Mouse (Mus musculus): ENCODE results near the gene Osbpl2. TPM values are rescaled to one million over a fixed set of nuclear protein-coding genes. Genes with fewer than 3 reads are reported as not detected.

The Osbpl2 gene
- polyA plus RNA-seq, 1 experiment from 2014 or later, result 30.4 TPM

DNA sequence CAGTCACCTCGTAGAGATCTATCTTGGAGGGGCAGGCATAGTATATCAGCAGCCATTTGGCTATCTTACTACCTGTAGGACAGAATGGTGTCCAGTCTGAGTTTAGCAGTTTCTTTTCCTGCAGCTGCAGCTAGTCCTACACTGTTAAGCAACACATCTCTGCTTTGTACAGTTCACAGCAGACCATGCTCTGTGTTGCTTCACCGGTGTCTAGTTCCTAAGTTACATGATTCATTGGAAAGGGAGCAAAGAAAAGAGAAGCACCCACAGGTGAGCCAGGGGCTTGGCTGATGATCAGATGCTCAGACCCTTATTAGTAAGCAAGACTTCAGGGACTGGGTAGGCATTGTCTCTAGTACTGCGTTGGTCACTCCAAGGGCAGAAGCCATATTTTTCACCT, 14.8 kb downstream of the Osbpl2 start:
- no peak overlapping the region for H3K27ac ChIP-seq (ENCODE audit: low read length)
- H3K4me3 ChIP-seq (ENCODE audit: low read length), result no peak overlapping the region
- H3K4me1 ChIP-seq (ENCODE audit: control insufficient read depth, insufficient read depth, low read length), result no peaks in the 10 kb centered on the region
- H3K36me3 ChIP-seq (ENCODE audit: control insufficient read depth, insufficient read depth, low read length), result no peaks in the 10 kb centered on the region
- no peaks in the 10 kb centered on the region for H3K27me3 ChIP-seq (replicated peaks; ENCODE audit: control insufficient read depth, insufficient read depth, low read length)
- ATAC-seq, result no peak
- no peaks in the 10 kb centered on the region for H3K9me3 ChIP-seq (ENCODE audit: control insufficient read depth, low read length)
- no peak overlapping the region for H3K9ac ChIP-seq (ENCODE audit: low read depth, low read length)
- H3K4me2 ChIP-seq (ENCODE audit: low read depth, low read length), result no peak overlapping the region
- 85% methylated on average over 3 of the region's 3 CpGs for WGBS

DNA sequence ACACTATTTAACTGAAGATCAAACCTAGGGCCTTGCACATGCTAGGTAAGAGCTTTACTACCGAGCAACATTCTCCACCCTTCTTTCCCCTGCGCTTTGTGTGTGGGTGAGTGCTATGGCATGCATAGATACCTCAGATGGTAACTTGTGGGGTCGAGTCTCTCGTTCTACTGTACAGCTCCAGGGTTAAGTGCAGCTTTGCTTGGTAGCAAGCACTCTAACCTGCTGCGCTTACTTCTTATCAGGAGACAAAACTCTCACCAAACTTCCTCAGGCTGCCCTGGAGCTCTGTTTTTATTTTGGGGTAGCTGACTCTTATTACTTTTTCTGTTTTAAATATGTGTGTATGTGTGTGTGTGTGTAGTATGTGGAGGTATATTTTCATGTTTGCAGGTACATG, 16.3 kb downstream of the Osbpl2 start:
- no peak overlapping the region for H3K27ac ChIP-seq (ENCODE audit: low read length)
- H3K9ac ChIP-seq (ENCODE audit: low read depth, low read length), result no peak overlapping the region
- no peaks in the 10 kb centered on the region for H3K4me1 ChIP-seq (ENCODE audit: control insufficient read depth, insufficient read depth, low read length)
- no peaks in the 10 kb centered on the region for H3K27me3 ChIP-seq (replicated peaks; ENCODE audit: control insufficient read depth, insufficient read depth, low read length)
- no peaks in the 10 kb centered on the region for H3K9me3 ChIP-seq (ENCODE audit: control insufficient read depth, low read length)
- H3K4me3 ChIP-seq (ENCODE audit: low read length), result no peak overlapping the region
- WGBS, result 78% methylated on average over 5 of the region's 5 CpGs
- no peak for ATAC-seq
- H3K36me3 ChIP-seq (ENCODE audit: control insufficient read depth, insufficient read depth, low read length), result no peaks in the 10 kb centered on the region
- H3K4me2 ChIP-seq (ENCODE audit: low read depth, low read length), result no peak overlapping the region

DNA sequence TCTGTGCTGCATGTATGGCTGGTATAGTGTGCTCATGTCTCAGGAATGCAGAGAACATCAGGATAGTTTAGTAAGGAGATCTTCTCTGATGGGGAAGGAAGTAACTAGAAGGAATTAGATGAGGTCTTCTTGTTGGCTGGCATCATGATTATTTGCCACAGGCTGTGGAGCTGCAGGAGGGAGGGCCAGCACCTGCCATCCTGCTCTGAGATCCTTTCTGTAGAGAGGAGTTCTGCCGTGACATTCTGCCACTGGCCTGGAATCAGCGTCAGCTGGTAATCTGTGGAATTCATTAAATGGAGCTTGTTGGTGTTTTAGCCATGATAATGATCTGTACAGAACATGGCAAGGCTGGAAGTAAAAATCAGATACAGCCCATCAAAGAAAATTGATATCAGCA, 27.0 kb downstream of the Osbpl2 start:
- Histone ChIP-seq H3K9me3 (ENCODE audit: control insufficient read depth, low read length) (no peaks in the 10 kb centered on the region), H3K4me1 (ENCODE audit: control insufficient read depth, insufficient read depth, low read length) (no peaks in the 10 kb centered on the region), H3K27me3 (replicated peaks; ENCODE audit: control insufficient read depth, insufficient read depth, low read length) (no peaks in the 10 kb centered on the region), H3K4me2 (ENCODE audit: low read depth, low read length) (no peak overlapping the region), H3K9ac (ENCODE audit: low read depth, low read length) (no peak overlapping the region), H3K36me3 (ENCODE audit: control insufficient read depth, insufficient read depth, low read length) (peaks cover 14% of the 10 kb centered on the region), H3K4me3 (ENCODE audit: low read length) (no peak overlapping the region), H3K27ac (ENCODE audit: low read length) (no peak overlapping the region)
- ATAC-seq, result no peak
- WGBS, result 88% methylated on average over 2 of the region's 2 CpGs

DNA sequence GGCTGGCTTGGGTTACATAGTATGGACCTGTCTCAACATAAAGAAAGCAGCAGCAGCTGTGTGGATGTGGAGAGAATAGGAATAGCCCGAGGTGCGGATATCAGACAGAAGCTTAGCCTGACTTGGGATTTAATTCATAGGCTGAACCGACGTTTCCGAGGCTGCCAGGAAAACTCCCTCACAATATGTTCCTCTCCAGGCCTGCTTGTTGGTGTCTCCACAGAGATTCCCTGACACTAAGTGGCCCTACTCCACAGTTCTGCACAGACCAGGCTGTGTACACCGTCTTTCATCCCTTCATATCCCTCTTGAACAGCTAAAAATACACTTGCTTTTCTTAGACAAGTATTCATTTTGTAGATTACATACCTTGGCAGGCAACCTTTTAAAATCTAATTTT, 28.3 kb downstream of the Osbpl2 start:
- no peaks in the 10 kb centered on the region for H3K9me3 ChIP-seq (ENCODE audit: control insufficient read depth, low read length)
- H3K36me3 ChIP-seq (ENCODE audit: control insufficient read depth, insufficient read depth, low read length), result peaks cover 14% of the 10 kb centered on the region
- ATAC-seq, result no peak
- H3K27me3 ChIP-seq (replicated peaks; ENCODE audit: control insufficient read depth, insufficient read depth, low read length), result no peaks in the 10 kb centered on the region
- H3K4me3 ChIP-seq (ENCODE audit: low read length), result no peak overlapping the region
- H3K4me1 ChIP-seq (ENCODE audit: control insufficient read depth, insufficient read depth, low read length), result no peaks in the 10 kb centered on the region
- H3K27ac ChIP-seq (ENCODE audit: low read length), result no peak overlapping the region
- no peak overlapping the region for H3K9ac ChIP-seq (ENCODE audit: low read depth, low read length)
- WGBS, result 86% methylated on average over 6 of the region's 6 CpGs
- no peak overlapping the region for H3K4me2 ChIP-seq (ENCODE audit: low read depth, low read length)

DNA sequence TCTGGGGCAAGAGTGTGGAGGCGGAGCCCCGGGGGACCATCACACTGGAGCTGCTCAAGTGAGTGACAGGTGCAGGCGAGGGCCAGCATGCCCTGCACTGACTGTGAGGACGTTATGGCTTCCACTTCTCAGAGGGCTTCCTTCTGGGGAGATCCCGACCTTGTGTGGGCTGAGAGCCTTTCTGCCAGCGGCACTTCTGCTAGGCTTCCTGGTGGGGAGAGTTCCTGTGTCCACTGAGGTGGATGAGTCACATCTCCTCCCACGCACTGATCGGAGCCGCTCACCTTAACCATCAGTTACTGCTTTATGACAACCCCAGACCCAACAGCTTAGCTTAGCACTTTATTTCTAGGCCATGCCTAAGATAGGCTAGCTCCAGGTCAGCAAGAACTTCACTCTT, 29.4 kb downstream of the Osbpl2 start:
- Histone ChIP-seq H3K27ac (ENCODE audit: low read length) (no peak overlapping the region), H3K9me3 (ENCODE audit: control insufficient read depth, low read length) (no peaks in the 10 kb centered on the region), H3K4me2 (ENCODE audit: low read depth, low read length) (no peak overlapping the region), H3K27me3 (replicated peaks; ENCODE audit: control insufficient read depth, insufficient read depth, low read length) (no peaks in the 10 kb centered on the region), H3K36me3 (ENCODE audit: control insufficient read depth, insufficient read depth, low read length) (peaks cover 19% of the 10 kb centered on the region), H3K9ac (ENCODE audit: low read depth, low read length) (no peak overlapping the region), H3K4me1 (ENCODE audit: control insufficient read depth, insufficient read depth, low read length) (no peaks in the 10 kb centered on the region), H3K4me3 (ENCODE audit: low read length) (no peak overlapping the region)
- WGBS, result 84% methylated on average over 9 of the region's 9 CpGs
- no peak for ATAC-seq

DNA sequence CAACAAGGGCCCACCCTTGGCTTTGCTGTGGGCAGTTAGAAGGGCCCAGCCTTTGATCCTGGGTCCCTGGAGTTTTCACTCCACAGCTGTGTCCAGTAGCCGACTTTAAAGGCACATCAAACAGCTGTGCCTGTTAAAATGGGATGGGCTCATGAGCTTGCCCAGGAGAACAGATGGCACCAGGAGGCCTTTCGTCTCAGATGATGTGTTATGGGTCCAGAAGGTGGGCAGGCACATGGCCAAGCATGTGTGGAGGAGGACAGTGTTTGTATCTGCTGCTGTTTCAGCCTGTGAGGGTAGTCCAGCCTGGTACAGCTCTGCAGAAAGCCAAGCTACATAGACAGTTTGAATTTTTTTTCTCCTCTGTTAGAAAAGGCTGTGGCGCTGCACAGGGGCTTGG, 35.7 kb downstream of the Osbpl2 start:
- H3K27me3 ChIP-seq (replicated peaks; ENCODE audit: control insufficient read depth, insufficient read depth, low read length), result no peaks in the 10 kb centered on the region
- H3K4me3 ChIP-seq (ENCODE audit: low read length), result no peak overlapping the region
- H3K9ac ChIP-seq (ENCODE audit: low read depth, low read length), result no peak overlapping the region
- H3K36me3 ChIP-seq (ENCODE audit: control insufficient read depth, insufficient read depth, low read length), result peaks cover 14% of the 10 kb centered on the region
- no peak for ATAC-seq
- H3K9me3 ChIP-seq (ENCODE audit: control insufficient read depth, low read length), result no peaks in the 10 kb centered on the region
- H3K4me1 ChIP-seq (ENCODE audit: control insufficient read depth, insufficient read depth, low read length), result no peaks in the 10 kb centered on the region
- no peak overlapping the region for H3K27ac ChIP-seq (ENCODE audit: low read length)
- H3K4me2 ChIP-seq (ENCODE audit: low read depth, low read length), result no peak overlapping the region
- WGBS, result 71% methylated on average over 3 of the region's 3 CpGs

GRCm38 (mm10) chr2:180158627-180159026, 39.5 kb downstream of the Osbpl2 start:
- 89% methylated on average over 3 of the region's 3 CpGs for WGBS
- H3K27me3 ChIP-seq (replicated peaks; ENCODE audit: control insufficient read depth, insufficient read depth, low read length), result no peaks in the 10 kb centered on the region
- peaks cover 15% of the 10 kb centered on the region for H3K36me3 ChIP-seq (ENCODE audit: control insufficient read depth, insufficient read depth, low read length)
- H3K4me1 ChIP-seq (ENCODE audit: control insufficient read depth, insufficient read depth, low read length), result no peaks in the 10 kb centered on the region
- ATAC-seq, result no peak
- H3K4me2 ChIP-seq (ENCODE audit: low read depth, low read length), result no peak overlapping the region
- H3K9ac ChIP-seq (ENCODE audit: low read depth, low read length), result no peak overlapping the region
- H3K4me3 ChIP-seq (ENCODE audit: low read length), result no peak overlapping the region
- no peaks in the 10 kb centered on the region for H3K9me3 ChIP-seq (ENCODE audit: control insufficient read depth, low read length)
- no peak overlapping the region for H3K27ac ChIP-seq (ENCODE audit: low read length)

GRCm38 (mm10) chr2:180165855-180166254, 46.7 kb downstream of the Osbpl2 start:
- ATAC-seq, result no peak
- Histone ChIP-seq H3K4me3 (ENCODE audit: low read length) (no peak overlapping the region), H3K9me3 (ENCODE audit: control insufficient read depth, low read length) (no peaks in the 10 kb centered on the region), H3K27ac (ENCODE audit: low read length) (no peak overlapping the region), H3K4me1 (ENCODE audit: control insufficient read depth, insufficient read depth, low read length) (peaks cover 2% of the 10 kb centered on the region; the same call in 1 of the 2 replicates), H3K36me3 (ENCODE audit: control insufficient read depth, insufficient read depth, low read length) (peaks cover 6% of the 10 kb centered on the region; the same call in 1 of the 2 replicates), H3K9ac (ENCODE audit: low read depth, low read length) (no peak overlapping the region), H3K4me2 (ENCODE audit: low read depth, low read length) (no peak overlapping the region), H3K27me3 (replicated peaks; ENCODE audit: control insufficient read depth, insufficient read depth, low read length) (no peaks in the 10 kb centered on the region)
- WGBS, result 78% methylated on average over 2 of the region's 2 CpGs

- Histone ChIP-seq H3K36me3 (ENCODE audit: control insufficient read depth, insufficient read depth, low read length) (peaks cover 6% of the 10 kb centered on the region; the same call in 1 of the 2 replicates), H3K4me3 (ENCODE audit: low read length) (no peak overlapping the region), H3K9me3 (ENCODE audit: control insufficient read depth, low read length) (no peaks in the 10 kb centered on the region), H3K9ac (ENCODE audit: low read depth, low read length) (no peak overlapping the region), H3K27ac (ENCODE audit: low read length) (no peak overlapping the region), H3K4me1 (ENCODE audit: control insufficient read depth, insufficient read depth, low read length) (peaks cover 3% of the 10 kb centered on the region; the same call in 1 of the 2 replicates), H3K4me2 (ENCODE audit: low read depth, low read length) (no peak overlapping the region), H3K27me3 (replicated peaks; ENCODE audit: control insufficient read depth, insufficient read depth, low read length) (no peaks in the 10 kb centered on the region)
- WGBS, result 69% methylated on average over 2 of the region's 2 CpGs
- ATAC-seq, result no peak
These were observed 47.8 kb downstream of the Osbpl2 start for GRCm38 (mm10) chr2:180166869-180167268.

DNA sequence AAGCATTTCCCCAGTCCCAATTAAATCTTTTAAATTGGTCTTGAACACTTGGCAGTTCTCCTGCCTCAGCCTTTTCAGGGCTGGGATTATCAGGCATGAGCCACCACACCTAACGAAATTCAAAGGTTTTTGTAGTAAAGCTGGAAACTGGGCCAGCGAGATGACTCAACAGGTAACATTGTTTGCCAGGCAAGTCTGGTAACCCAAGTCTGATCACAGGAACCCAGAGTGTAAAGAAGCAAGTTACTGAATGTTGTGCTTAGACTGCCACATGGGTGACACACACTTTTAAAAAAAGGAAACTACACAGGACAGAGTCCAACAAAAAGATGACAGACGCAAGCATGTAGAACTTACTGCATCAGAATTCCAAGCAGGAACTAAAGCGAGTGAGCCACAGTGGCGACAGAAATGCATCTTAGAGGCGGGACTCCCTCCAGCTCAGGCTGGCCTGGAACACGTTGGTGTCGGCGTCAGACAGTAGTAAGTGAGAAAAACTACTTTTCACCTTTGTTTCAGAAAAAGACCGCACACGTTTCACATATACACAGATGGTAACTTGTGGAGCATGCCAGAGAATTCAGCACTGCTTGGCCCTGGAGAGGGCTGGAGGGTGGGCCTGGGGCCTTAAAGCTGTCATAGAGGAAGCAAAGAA, 51.2 kb downstream of the Osbpl2 start:
- no peak overlapping the region for H3K9ac ChIP-seq (ENCODE audit: low read depth, low read length)
- peaks cover 16% of the 10 kb centered on the region for H3K4me1 ChIP-seq (ENCODE audit: control insufficient read depth, insufficient read depth, low read length)
- H3K27me3 ChIP-seq (replicated peaks; ENCODE audit: control insufficient read depth, insufficient read depth, low read length), result no peaks in the 10 kb centered on the region
- H3K27ac ChIP-seq (ENCODE audit: low read length), result no peak overlapping the region
- H3K4me3 ChIP-seq (ENCODE audit: low read length), result no peak overlapping the region
- H3K9me3 ChIP-seq (ENCODE audit: control insufficient read depth, low read length), result no peaks in the 10 kb centered on the region
- H3K4me2 ChIP-seq (ENCODE audit: low read depth, low read length), result no peak overlapping the region
- peaks cover 7% of the 10 kb centered on the region for H3K36me3 ChIP-seq (ENCODE audit: control insufficient read depth, insufficient read depth, low read length)
- WGBS, result 78% methylated on average over 11 of the region's 11 CpGs
- ATAC-seq, result no peak
